Mouse (Mus musculus): ENCODE measurements around the gene Lypd6b. TPM values are rescaled to one million over a fixed set of nuclear protein-coding genes. Genes with fewer than 3 reads are reported as not detected.

Gene Lypd6b
- total and polyA plus RNA-seq, 2 experiments from 2014 or later: 0.11 to 0.38 TPM

DNA sequence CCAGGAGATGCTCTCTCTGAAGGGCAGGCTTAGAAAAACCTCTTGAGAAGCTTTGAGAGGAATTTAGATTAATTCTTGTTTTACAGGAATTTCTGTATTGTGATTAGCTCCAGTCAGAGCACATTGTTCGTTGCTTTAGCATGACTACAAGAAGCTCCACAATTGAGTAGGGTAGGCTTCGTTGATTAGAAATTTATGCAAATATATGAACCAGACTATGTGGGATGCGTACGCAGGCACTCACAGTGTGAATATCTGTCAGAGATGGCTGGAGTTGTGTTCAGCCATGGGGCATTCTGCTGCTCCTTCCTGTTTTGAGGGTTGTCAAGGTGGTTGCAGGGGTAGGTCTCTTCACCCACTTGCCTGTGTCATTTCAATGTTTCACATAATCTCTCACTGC lies 100.9 kb downstream of the Lypd6b start:
- TF ChIP-seq CTCF (IDR thresholded peaks at IDR 0.05; ENCODE audit: low read depth) (no peak), EP300 (IDR thresholded peaks at IDR 0.05; ENCODE audit: low read depth) (no peak)
- Histone ChIP-seq H3K4me1 (ENCODE audit: control insufficient read depth, insufficient read depth) (no peaks in the 10 kb centered on the region), H3K36me3 (replicated peaks; ENCODE audit: control insufficient read depth, insufficient read depth, low read length) (no peaks in the 10 kb centered on the region), H3K27ac (ENCODE audit: low read depth) (no peak overlapping the region), H3K9ac (replicated peaks; ENCODE audit: low read depth, low read length) (no peak overlapping the region), H3K4me2 (ENCODE audit: low read depth, low read length) (no peak overlapping the region), H3K9me3 (replicated peaks; ENCODE audit: control insufficient read depth, low read length) (no peaks in the 10 kb centered on the region), H3K27me3 (ENCODE audit: control insufficient read depth, insufficient read depth, low read length) (no peaks in the 10 kb centered on the region), H3K4me3 (ENCODE audit: low read depth, low read length) (no peak overlapping the region)
- no peak for DNase-seq (ENCODE audit: low spot score)
- WGBS: 75% methylated on average over 4 of the region's 4 CpGs
- no peak for ATAC-seq (ENCODE audit: insufficient read depth, low read depth)

- no peak for TF ChIP-seq EP300 (IDR thresholded peaks at IDR 0.05; ENCODE audit: low read depth)
- TF ChIP-seq CTCF (IDR thresholded peaks at IDR 0.05; ENCODE audit: low read depth): no peak
- H3K27me3 ChIP-seq (ENCODE audit: control insufficient read depth, insufficient read depth, low read length): no peaks in the 10 kb centered on the region
- ATAC-seq (ENCODE audit: insufficient read depth, low read depth) (no peak), DNase-seq (ENCODE audit: low spot score) (no peak)
- no peaks in the 10 kb centered on the region for H3K9me3 ChIP-seq (replicated peaks; ENCODE audit: control insufficient read depth, low read length)
- no peak overlapping the region for H3K4me3 ChIP-seq (ENCODE audit: low read depth, low read length)
- H3K27ac ChIP-seq (ENCODE audit: low read depth): no peak overlapping the region
- no peak overlapping the region for H3K9ac ChIP-seq (replicated peaks; ENCODE audit: low read depth, low read length)
- no peak overlapping the region for H3K4me2 ChIP-seq (ENCODE audit: low read depth, low read length)
- WGBS: 16% methylated on average over 2 of the region's 2 CpGs
- no peaks in the 10 kb centered on the region for H3K36me3 ChIP-seq (replicated peaks; ENCODE audit: control insufficient read depth, insufficient read depth, low read length)
- H3K4me1 ChIP-seq (ENCODE audit: control insufficient read depth, insufficient read depth): no peaks in the 10 kb centered on the region
Measured at GRCm38 (mm10) chr2:49890727-49891126, 103.2 kb downstream of the Lypd6b start.

GRCm38 (mm10) chr2:49909838-49910407 lies 122.4 kb downstream of the Lypd6b start:
- 79% methylated on average over 6 of the region's 6 CpGs for WGBS
- no peaks in the 10 kb centered on the region for H3K27me3 ChIP-seq (ENCODE audit: control insufficient read depth, insufficient read depth, low read length)
- no peak overlapping the region for H3K4me2 ChIP-seq (ENCODE audit: low read depth, low read length)
- no peak overlapping the region for H3K4me3 ChIP-seq (ENCODE audit: low read depth, low read length)
- no peak for TF ChIP-seq CTCF (IDR thresholded peaks at IDR 0.05; ENCODE audit: low read depth)
- TF ChIP-seq EP300 (IDR thresholded peaks at IDR 0.05; ENCODE audit: low read depth): no peak
- no peaks in the 10 kb centered on the region for H3K9me3 ChIP-seq (replicated peaks; ENCODE audit: control insufficient read depth, low read length)
- no peaks in the 10 kb centered on the region for H3K4me1 ChIP-seq (ENCODE audit: control insufficient read depth, insufficient read depth)
- no peak overlapping the region for H3K9ac ChIP-seq (replicated peaks; ENCODE audit: low read depth, low read length)
- DNase-seq (ENCODE audit: low spot score) (no peak), ATAC-seq (ENCODE audit: insufficient read depth, low read depth) (no peak)
- no peak overlapping the region for H3K27ac ChIP-seq (ENCODE audit: low read depth)
- no peaks in the 10 kb centered on the region for H3K36me3 ChIP-seq (replicated peaks; ENCODE audit: control insufficient read depth, insufficient read depth, low read length)

- WGBS: 75% methylated on average over 7 of the region's 7 CpGs
- no peak overlapping the region for H3K4me3 ChIP-seq (ENCODE audit: low read depth, low read length)
- H3K9ac ChIP-seq (replicated peaks; ENCODE audit: low read depth, low read length): no peak overlapping the region
- H3K4me2 ChIP-seq (ENCODE audit: low read depth, low read length): no peak overlapping the region
- H3K4me1 ChIP-seq (ENCODE audit: control insufficient read depth, insufficient read depth): no peaks in the 10 kb centered on the region
- H3K9me3 ChIP-seq (replicated peaks; ENCODE audit: control insufficient read depth, low read length): no peaks in the 10 kb centered on the region
- no peak for DNase-seq (ENCODE audit: low spot score)
- no peak for ATAC-seq (ENCODE audit: insufficient read depth, low read depth)
- no peak overlapping the region for H3K27ac ChIP-seq (ENCODE audit: low read depth)
- TF ChIP-seq CTCF (IDR thresholded peaks at IDR 0.05; ENCODE audit: low read depth) (no peak), EP300 (IDR thresholded peaks at IDR 0.05; ENCODE audit: low read depth) (no peak)
- H3K36me3 ChIP-seq (replicated peaks; ENCODE audit: control insufficient read depth, insufficient read depth, low read length): no peaks in the 10 kb centered on the region
- H3K27me3 ChIP-seq (ENCODE audit: control insufficient read depth, insufficient read depth, low read length): no peaks in the 10 kb centered on the region
Measured at GRCm38 (mm10) chr2:49911296-49912034, 124.0 kb downstream of the Lypd6b start.

DNA sequence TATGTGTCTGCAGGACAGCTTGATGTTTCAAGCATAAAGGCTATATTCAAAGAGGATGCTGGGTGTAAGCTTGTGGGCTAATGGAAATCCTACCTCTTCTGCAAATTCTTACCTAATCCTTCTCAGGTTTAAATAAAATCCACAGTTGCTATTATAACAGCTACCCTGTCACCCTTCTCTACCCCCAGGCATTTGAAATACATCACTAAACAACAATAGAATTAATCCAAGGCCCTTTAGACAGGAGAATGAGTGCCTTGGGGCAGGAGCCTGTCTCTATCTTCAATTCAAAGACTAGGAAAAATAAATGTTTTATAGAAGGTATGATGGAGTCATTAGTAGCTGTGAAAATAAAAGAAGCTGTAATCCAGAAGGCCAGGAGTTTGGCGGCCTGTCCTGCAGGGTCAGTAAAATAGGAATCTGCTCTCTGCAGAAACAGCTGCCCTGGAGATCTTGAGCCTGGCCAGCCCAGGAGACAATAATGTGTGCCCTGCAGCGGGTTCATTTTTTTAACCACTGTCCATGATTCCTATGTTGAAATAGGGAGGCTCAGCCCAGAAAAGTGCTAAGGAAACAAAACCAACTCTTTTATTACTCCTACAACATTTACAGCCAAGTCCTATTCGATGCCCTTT lies 124.9 kb downstream of the Lypd6b start:
- WGBS: 83% methylated on average over 3 of the region's 3 CpGs
- ATAC-seq (ENCODE audit: insufficient read depth, low read depth) (no peak), DNase-seq (ENCODE audit: low spot score) (no peak)
- H3K9me3 ChIP-seq (replicated peaks; ENCODE audit: control insufficient read depth, low read length): no peaks in the 10 kb centered on the region
- no peak for TF ChIP-seq EP300 (IDR thresholded peaks at IDR 0.05; ENCODE audit: low read depth)
- no peaks in the 10 kb centered on the region for H3K36me3 ChIP-seq (replicated peaks; ENCODE audit: control insufficient read depth, insufficient read depth, low read length)
- no peak overlapping the region for H3K9ac ChIP-seq (replicated peaks; ENCODE audit: low read depth, low read length)
- no peak overlapping the region for H3K4me3 ChIP-seq (ENCODE audit: low read depth, low read length)
- no peak overlapping the region for H3K4me2 ChIP-seq (ENCODE audit: low read depth, low read length)
- H3K4me1 ChIP-seq (ENCODE audit: control insufficient read depth, insufficient read depth): no peaks in the 10 kb centered on the region
- no peak overlapping the region for H3K27ac ChIP-seq (ENCODE audit: low read depth)
- no peaks in the 10 kb centered on the region for H3K27me3 ChIP-seq (ENCODE audit: control insufficient read depth, insufficient read depth, low read length)

Data from heart, postnatal 0 days (tissue).